Mouse (Mus musculus) cerebellum, adult 9-11 months (tissue): ENCODE results near the gene Hcn2.

Source experiments
- DNase-seq: peaks from one replicate; pipeline ENCODE4 v3.0.0; 2022

Gene Hcn2

GRCm38 (mm10) chr10:79716254-79716987 lies at the start of gene Hcn2:
Hcn2 (plus strand) TSS chr10:79716634.
- DNase-seq, result peak; percentile 84

GRCm38 (mm10) chr10:79668076-79668475 lies 48.4 kb upstream of the Hcn2 start:
- peak; percentile 61 for DNase-seq

- DNase-seq, result peak; percentile 93
Measured at GRCm38 (mm10) chr10:79668771-79669575, 47.5 kb upstream of the Hcn2 start, which contains the start of gene Tpgs1. Tpgs1 (plus strand) TSS chr10:79669369.

- DNase-seq, result peak; percentile 82
Measured at GRCm38 (mm10) chr10:79669576-79670057, 46.8 kb upstream of the Hcn2 start.

GRCm38 (mm10) chr10:79670071-79670888 lies 46.2 kb upstream of the Hcn2 start:
- DNase-seq, result peak; percentile 78

GRCm38 (mm10) chr10:79671396-79672087 lies 44.9 kb upstream of the Hcn2 start:
- DNase-seq, result peak; percentile 45

- peak; percentile 44 for DNase-seq
Measured at GRCm38 (mm10) chr10:79672088-79672455, 44.4 kb upstream of the Hcn2 start.

GRCm38 (mm10) chr10:79673054-79673453 lies 43.4 kb upstream of the Hcn2 start:
- peak; percentile 44 for DNase-seq

GRCm38 (mm10) chr10:79675346-79676035 lies 40.9 kb upstream of the Hcn2 start:
- peak; percentile 49 for DNase-seq

- DNase-seq, result peak; percentile 79
Measured at GRCm38 (mm10) chr10:79680606-79681495, 35.6 kb upstream of the Hcn2 start.

GRCm38 (mm10) chr10:79681591-79682245 lies 34.7 kb upstream of the Hcn2 start, which contains the start of gene Cdc34:
Cdc34 (plus strand) TSS chr10:79682195.
- DNase-seq, result peak; percentile 100

- DNase-seq, result peak; percentile 81
Measured at GRCm38 (mm10) chr10:79682551-79682915, 33.9 kb upstream of the Hcn2 start.

GRCm38 (mm10) chr10:79682916-79683582 lies 33.4 kb upstream of the Hcn2 start:
- DNase-seq, result peak; percentile 82

GRCm38 (mm10) chr10:79683726-79684640 lies 32.5 kb upstream of the Hcn2 start:
- DNase-seq, result no peak

GRCm38 (mm10) chr10:79684770-79685600 lies 31.4 kb upstream of the Hcn2 start:
- DNase-seq, result no peak

- DNase-seq, result no peak
Measured at GRCm38 (mm10) chr10:79686219-79686618, 30.2 kb upstream of the Hcn2 start.

GRCm38 (mm10) chr10:79686691-79687090 lies 29.7 kb upstream of the Hcn2 start:
- no peak for DNase-seq
